Mouse (Mus musculus): ENCODE measurements at regions not wholly inside any gene's neighbourhood (a gene's known extent, or its start where the extent isn't known, plus 50 kb on each side); places are given as distances from the start of the nearest gene placed in this dataset.

- H3K27me3 ChIP-seq (ENCODE audit: control insufficient read depth, insufficient read depth, low read length), result no peaks in the 10 kb centered on the region
- H3K4me3 ChIP-seq (replicated peaks; ENCODE audit: insufficient read depth, low read depth, low read length), result no peak overlapping the region
- no peak for TF ChIP-seq CTCF (IDR thresholded peaks at IDR 0.05; ENCODE audit: borderline replicate concordance, insufficient read depth, low read depth, low read length)
- TF ChIP-seq POLR2A (IDR thresholded peaks at IDR 0.05; ENCODE audit: borderline replicate concordance, insufficient read depth, low read length), result no peak
- H3K27ac ChIP-seq (ENCODE audit: insufficient read depth, low read length), result no peak overlapping the region
- DNase-seq, result no peak
- no peaks in the 10 kb centered on the region for H3K4me1 ChIP-seq (ENCODE audit: control insufficient read depth, insufficient read depth, low read length)
- WGBS, result 67% methylated on average over 3 of the region's 3 CpGs
Measured at GRCm38 (mm10) chr8:82265745-82266144, 137.3 kb downstream of the Il15 start.

DNA sequence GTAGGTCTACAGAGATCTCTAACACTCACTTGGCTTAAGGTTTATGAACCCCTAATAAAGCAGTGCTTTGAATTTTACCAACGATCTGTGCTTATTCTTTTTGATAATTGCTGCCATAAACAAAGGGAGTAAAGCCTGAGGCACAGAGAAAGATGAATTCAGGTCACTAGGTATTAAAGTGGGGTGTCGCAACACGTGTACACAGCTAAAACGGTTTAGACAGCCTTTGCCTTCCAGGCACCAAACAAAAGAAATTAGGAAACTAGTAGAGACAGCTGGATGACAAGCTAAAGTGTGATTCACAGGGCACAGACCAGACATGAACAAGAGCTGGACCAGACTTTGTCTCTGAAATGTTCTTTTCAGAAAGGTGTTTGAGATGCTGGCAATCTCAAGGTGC lies 140.8 kb downstream of the Il15 start:
- H3K27me3 ChIP-seq (ENCODE audit: control insufficient read depth, insufficient read depth, low read length), result no peaks in the 10 kb centered on the region
- no peak overlapping the region for H3K4me3 ChIP-seq (replicated peaks; ENCODE audit: insufficient read depth, low read depth, low read length)
- TF ChIP-seq POLR2A (IDR thresholded peaks at IDR 0.05; ENCODE audit: borderline replicate concordance, insufficient read depth, low read length) (no peak), CTCF (IDR thresholded peaks at IDR 0.05; ENCODE audit: borderline replicate concordance, insufficient read depth, low read depth, low read length) (no peak)
- WGBS, result 75% methylated on average over 4 of the region's 4 CpGs
- H3K4me1 ChIP-seq (ENCODE audit: control insufficient read depth, insufficient read depth, low read length), result no peaks in the 10 kb centered on the region
- no peak overlapping the region for H3K27ac ChIP-seq (ENCODE audit: insufficient read depth, low read length)
- peak in 1 of 2 experiments; percentile 12 for DNase-seq

GRCm38 (mm10) chr8:82260613-82261012 lies 142.4 kb downstream of the Il15 start:
- WGBS, result 88% methylated on average over 1 of the region's 1 CpGs
- TF ChIP-seq POLR2A (IDR thresholded peaks at IDR 0.05; ENCODE audit: borderline replicate concordance, insufficient read depth, low read length) (no peak), CTCF (IDR thresholded peaks at IDR 0.05; ENCODE audit: borderline replicate concordance, insufficient read depth, low read depth, low read length) (no peak)

GRCm38 (mm10) chr8:82255815-82256214 lies 147.2 kb downstream of the Il15 start:
- TF ChIP-seq POLR2A (IDR thresholded peaks at IDR 0.05; ENCODE audit: borderline replicate concordance, insufficient read depth, low read length), result no peak
- TF ChIP-seq CTCF (IDR thresholded peaks at IDR 0.05; ENCODE audit: borderline replicate concordance, insufficient read depth, low read depth, low read length), result no peak
- WGBS, result 84% methylated on average over 2 of the region's 2 CpGs

More at GRCm38 (mm10) chr8:82260613-82261012, 142.4 kb downstream of the Il15 start:
- Histone ChIP-seq H3K4me1 (ENCODE audit: control insufficient read depth, insufficient read depth, low read length) (no peaks in the 10 kb centered on the region), H3K4me3 (replicated peaks; ENCODE audit: insufficient read depth, low read depth, low read length) (no peak overlapping the region), H3K27ac (ENCODE audit: insufficient read depth, low read length) (no peak overlapping the region), H3K27me3 (ENCODE audit: control insufficient read depth, insufficient read depth, low read length) (no peaks in the 10 kb centered on the region)
- DNase-seq, result no peak

DNA sequence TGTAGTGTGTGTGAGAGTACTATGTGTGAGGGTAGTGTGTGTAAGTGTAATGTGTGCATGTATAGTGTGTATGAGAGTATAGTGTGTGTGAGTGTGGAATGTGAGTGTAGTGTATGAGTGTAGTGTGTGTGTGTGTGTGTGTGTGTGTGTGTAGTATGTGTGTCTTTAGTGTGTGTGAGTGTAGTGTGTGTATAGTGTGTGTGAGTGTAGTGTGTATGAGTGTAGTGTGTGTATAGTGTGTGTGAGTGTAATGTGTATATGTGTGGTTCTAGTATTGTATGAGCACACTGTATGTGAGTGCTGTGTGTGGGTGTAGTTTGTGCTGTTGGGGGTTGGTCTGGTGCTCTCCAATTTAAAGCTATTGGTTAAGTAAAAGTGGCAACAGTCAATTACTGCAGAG lies 150.6 kb downstream of the Il15 start:
- H3K27me3 ChIP-seq (ENCODE audit: control insufficient read depth, insufficient read depth, low read length), result no peaks in the 10 kb centered on the region
- no peak overlapping the region for H3K27ac ChIP-seq (ENCODE audit: insufficient read depth, low read length)
- no peak overlapping the region for H3K4me3 ChIP-seq (replicated peaks; ENCODE audit: insufficient read depth, low read depth, low read length)
- TF ChIP-seq POLR2A (IDR thresholded peaks at IDR 0.05; ENCODE audit: borderline replicate concordance, insufficient read depth, low read length) (no peak), CTCF (IDR thresholded peaks at IDR 0.05; ENCODE audit: borderline replicate concordance, insufficient read depth, low read depth, low read length) (no peak)
- H3K4me1 ChIP-seq (ENCODE audit: control insufficient read depth, insufficient read depth, low read length), result no peaks in the 10 kb centered on the region
- DNase-seq, result no peak

More at GRCm38 (mm10) chr8:82255815-82256214, 147.2 kb downstream of the Il15 start:
- Histone ChIP-seq H3K27ac (ENCODE audit: insufficient read depth, low read length) (no peak overlapping the region), H3K27me3 (ENCODE audit: control insufficient read depth, insufficient read depth, low read length) (no peaks in the 10 kb centered on the region), H3K4me1 (ENCODE audit: control insufficient read depth, insufficient read depth, low read length) (no peaks in the 10 kb centered on the region), H3K4me3 (replicated peaks; ENCODE audit: insufficient read depth, low read depth, low read length) (no peak overlapping the region)
- DNase-seq, result no peak

- Histone ChIP-seq H3K27me3 (ENCODE audit: control insufficient read depth, insufficient read depth, low read length) (no peaks in the 10 kb centered on the region), H3K27ac (ENCODE audit: insufficient read depth, low read length) (no peak overlapping the region), H3K4me3 (replicated peaks; ENCODE audit: insufficient read depth, low read depth, low read length) (no peak overlapping the region), H3K4me1 (ENCODE audit: control insufficient read depth, insufficient read depth, low read length) (no peaks in the 10 kb centered on the region)
- no peak for DNase-seq
- TF ChIP-seq POLR2A (IDR thresholded peaks at IDR 0.05; ENCODE audit: borderline replicate concordance, insufficient read depth, low read length) (no peak), CTCF (IDR thresholded peaks at IDR 0.05; ENCODE audit: borderline replicate concordance, insufficient read depth, low read depth, low read length) (no peak)
- WGBS, result 81% methylated on average over 3 of the region's 3 CpGs
Measured at GRCm38 (mm10) chr8:82249841-82250577, 153.0 kb downstream of the Il15 start.

GRCm38 (mm10) chr8:82244076-82244475 lies 158.9 kb downstream of the Il15 start:
- 62% methylated on average over 2 of the region's 2 CpGs for WGBS
- Histone ChIP-seq H3K27me3 (ENCODE audit: control insufficient read depth, insufficient read depth, low read length) (no peaks in the 10 kb centered on the region), H3K4me1 (ENCODE audit: control insufficient read depth, insufficient read depth, low read length) (no peaks in the 10 kb centered on the region), H3K27ac (ENCODE audit: insufficient read depth, low read length) (no peak overlapping the region), H3K4me3 (replicated peaks; ENCODE audit: insufficient read depth, low read depth, low read length) (no peak overlapping the region)
- no peak for TF ChIP-seq CTCF (IDR thresholded peaks at IDR 0.05; ENCODE audit: borderline replicate concordance, insufficient read depth, low read depth, low read length)
- TF ChIP-seq POLR2A (IDR thresholded peaks at IDR 0.05; ENCODE audit: borderline replicate concordance, insufficient read depth, low read length), result no peak
- DNase-seq, result no peak

DNA sequence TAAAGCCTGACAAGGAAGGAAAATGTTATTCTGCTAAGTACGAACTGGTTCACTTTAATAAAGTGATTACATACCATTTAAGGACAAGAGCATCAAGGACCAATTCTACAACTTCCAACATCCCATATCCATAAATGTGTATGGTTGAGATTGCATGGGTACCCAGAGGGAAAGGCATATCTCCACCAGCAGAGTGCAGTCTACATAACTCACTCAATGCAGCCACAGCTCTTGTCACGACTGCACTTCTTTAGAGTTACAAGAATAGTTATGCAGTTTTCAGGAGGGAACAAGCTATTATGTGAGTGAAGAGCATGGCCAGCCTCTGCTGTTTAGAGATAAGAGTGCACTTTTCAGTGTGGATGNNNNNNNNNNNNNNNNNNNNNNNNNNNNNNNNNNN lies 173.1 kb downstream of the Il15 start:
- H3K27ac ChIP-seq (ENCODE audit: insufficient read depth, low read length), result no peak overlapping the region
- WGBS, result 67% methylated on average over 2 of the region's 2 CpGs
- no peaks in the 10 kb centered on the region for H3K27me3 ChIP-seq (ENCODE audit: control insufficient read depth, insufficient read depth, low read length)
- H3K4me1 ChIP-seq (ENCODE audit: control insufficient read depth, insufficient read depth, low read length), result no peaks in the 10 kb centered on the region
- no peak for DNase-seq
- no peak overlapping the region for H3K4me3 ChIP-seq (replicated peaks; ENCODE audit: insufficient read depth, low read depth, low read length)
- no peak for TF ChIP-seq CTCF (IDR thresholded peaks at IDR 0.05; ENCODE audit: borderline replicate concordance, insufficient read depth, low read depth, low read length)
- TF ChIP-seq POLR2A (IDR thresholded peaks at IDR 0.05; ENCODE audit: borderline replicate concordance, insufficient read depth, low read length), result no peak

All from cerebellum, adult 2 months (tissue).